Mouse (Mus musculus) erythroblast, embryonic 14.5 days (primary cell): ENCODE data around the gene Mtmr4.

Experiments used
- GATA1 ChIP-seq: IDR thresholded peaks from 2 replicates; pipeline ENCODE4 v1.6.1; 2012; ENCODE audit warnings: low read length, inconsistent platforms, mixed read lengths
- TAL1 ChIP-seq: IDR thresholded peaks from 3 replicates; pipeline ENCODE4 v1.6.1; 2012; ENCODE audit warnings: low read length, inconsistent platforms, mixed read lengths

DNA sequence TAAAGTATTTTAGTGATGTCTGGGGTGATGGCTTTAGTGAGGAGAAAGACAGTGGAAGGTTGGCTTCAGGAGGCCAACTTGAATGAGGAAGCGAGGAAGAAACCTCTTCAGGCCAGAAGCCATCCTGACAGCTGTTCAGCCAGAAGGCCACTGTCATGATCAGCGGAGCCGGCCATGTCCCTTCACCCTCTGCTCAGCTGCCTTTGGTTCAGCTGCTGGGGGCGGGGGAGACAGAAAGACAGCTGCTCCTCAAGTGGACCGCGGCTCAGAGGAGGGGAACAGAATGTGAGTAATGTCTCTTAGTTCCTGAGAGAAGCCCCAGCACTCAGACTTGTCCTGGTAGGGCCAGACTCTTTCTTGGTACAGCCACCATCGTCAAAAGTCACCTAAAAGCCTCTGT, 18.2 kb upstream of the Mtmr4 start:
- no peak for TF ChIP-seq GATA1
- no peak for TF ChIP-seq TAL1
